Mouse (Mus musculus): ENCODE measurements at regions not wholly inside any gene's neighbourhood (a gene's known extent, or its start where the extent isn't known, plus 50 kb on each side); places are given as distances from the start of the nearest gene placed in this dataset.

DNA sequence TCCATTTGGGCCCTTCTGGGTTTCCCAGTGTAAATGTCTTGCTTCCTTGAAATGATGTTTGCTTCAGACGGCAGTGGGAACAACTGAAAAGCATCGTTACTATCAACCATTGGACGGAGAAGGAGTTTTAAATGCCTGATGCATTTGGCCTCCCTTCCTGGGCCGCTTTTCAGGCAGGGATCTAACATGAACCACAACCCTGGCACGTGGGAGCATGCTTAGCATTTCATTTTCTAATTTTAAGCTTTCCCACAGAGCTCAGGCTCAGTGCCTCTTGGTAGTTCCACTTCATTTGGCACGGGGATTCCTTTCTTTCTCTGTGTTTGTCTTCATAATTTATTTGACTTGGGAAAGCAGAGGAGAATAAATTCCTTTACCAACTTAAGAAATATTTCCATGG, 406.6 kb upstream of the Nbea start:
- DNase-seq (ENCODE audit: low read depth, low spot score) = no peak

DNA sequence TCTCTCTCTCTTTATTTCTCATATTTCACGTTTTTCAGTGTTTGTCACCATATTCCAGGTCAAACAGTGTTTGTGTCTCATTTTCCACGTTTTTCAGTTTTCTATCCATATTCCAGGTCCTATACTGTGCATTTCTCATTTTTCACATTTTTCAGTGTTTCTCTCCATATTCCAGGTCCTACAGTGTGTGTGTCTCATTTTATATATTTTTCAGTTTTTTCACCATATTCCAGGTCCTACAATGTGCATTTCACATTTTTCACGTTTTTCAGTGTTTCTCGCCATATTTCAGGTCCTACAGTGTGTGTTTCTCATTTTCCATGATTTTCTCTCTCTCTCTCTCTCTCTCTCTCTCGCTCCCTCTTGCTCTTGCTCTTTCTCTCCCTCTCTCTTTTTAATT, 391.9 kb upstream of the Nbea start:
- DNase-seq (ENCODE audit: low read depth, low spot score) = peak; percentile 6

DNA sequence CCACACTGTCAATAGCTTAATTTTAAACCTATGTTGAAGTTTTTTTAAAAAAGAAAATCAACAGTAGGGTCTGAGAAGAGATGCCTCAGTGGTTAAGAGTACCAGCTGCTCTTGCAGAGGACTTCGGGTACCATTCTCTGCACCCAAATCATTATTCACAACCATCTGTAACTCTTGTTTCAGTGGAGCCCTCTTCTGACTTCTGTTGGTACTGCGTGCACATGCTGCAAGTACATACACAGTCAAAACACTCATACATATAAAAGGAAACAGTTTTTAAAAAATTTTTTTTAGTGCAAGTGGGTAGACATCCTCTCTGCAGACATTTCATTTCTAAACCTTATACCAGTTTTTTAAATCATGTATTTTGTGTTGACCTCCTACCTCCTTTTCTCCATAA, 352.7 kb upstream of the Nbea start:
- peak; percentile 1 for DNase-seq (ENCODE audit: low read depth, low spot score)

DNA sequence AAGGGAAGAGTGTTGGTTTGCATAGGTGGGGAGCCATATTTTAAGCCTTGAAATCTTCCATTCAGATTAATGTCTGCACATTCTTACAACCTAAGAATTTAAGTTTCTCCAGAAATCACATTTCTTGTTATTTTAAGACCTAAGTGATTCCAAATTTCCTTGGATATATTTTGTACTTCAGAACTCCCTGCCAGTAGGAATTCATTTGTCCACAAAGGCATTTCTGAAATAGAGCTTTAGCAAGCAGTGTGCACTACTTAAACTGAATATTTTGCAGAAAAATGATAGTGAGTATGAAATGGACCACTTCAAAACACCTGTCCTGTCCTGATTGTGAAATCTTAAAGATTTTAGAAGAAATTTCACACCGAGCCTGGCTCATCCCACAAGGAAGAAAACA, 320.9 kb upstream of the Nbea start:
- DNase-seq (ENCODE audit: low read depth, low spot score) = no peak

DNA sequence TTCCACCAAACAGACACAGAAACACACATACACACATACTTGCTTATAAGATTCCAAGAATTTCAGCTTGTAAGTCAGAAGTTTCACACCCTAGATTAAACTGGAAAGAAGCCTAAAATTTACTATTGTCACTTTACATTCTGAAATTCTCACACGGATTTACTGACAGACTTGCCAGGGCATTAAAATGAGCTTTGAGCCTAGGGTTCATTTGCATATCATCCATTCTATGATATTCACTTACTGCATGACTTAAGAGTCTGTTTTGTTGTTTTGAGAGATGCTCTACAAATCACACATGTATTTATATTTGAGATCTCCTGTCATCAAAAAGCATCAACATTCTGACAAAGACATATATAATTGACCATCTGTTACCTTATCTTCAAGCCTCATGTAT, 315.8 kb upstream of the Nbea start:
- DNase-seq (ENCODE audit: low read depth, low spot score) = no peak

DNA sequence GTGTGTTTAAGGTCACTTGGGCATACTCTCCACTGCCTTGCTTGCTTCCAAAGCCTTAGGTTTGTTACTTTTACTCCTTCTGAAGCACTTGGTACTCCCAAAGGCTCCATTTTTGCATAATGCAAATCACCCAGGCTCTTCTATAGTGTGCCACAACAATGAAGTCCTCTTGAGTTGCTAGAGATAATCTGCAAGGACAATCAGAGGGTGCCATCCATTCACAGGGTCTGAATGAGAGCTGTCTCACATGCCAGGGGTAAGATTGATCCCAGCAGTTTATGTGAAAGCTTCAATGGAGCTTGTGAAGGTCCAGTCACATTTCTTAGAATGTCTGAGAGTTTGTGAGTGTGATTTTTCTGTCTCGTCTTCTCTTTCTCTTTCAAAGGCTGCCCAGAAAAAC, 310.4 kb upstream of the Nbea start:
- DNase-seq (ENCODE audit: low read depth, low spot score) = no peak

DNA sequence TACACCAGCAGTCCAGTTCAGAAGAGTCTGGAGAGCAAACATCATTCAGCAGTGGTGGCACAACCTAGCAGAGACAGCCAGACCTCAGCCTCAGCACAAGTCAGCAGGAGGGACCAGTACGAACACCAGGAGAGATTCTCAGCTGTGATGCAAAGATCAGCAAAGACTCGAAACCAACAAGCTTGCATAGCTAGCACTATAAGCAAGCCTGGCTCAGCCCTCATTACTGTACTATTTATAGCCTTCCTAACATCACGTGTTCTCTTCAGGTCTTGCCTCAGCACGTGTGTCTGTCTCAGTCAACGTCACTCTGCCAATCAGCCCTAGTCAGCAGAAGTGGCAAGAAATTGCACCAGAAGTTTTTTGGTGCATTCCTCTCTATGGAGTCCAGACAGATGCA, 305.7 kb upstream of the Nbea start:
- no peak for DNase-seq (ENCODE audit: low read depth, low spot score)

DNA sequence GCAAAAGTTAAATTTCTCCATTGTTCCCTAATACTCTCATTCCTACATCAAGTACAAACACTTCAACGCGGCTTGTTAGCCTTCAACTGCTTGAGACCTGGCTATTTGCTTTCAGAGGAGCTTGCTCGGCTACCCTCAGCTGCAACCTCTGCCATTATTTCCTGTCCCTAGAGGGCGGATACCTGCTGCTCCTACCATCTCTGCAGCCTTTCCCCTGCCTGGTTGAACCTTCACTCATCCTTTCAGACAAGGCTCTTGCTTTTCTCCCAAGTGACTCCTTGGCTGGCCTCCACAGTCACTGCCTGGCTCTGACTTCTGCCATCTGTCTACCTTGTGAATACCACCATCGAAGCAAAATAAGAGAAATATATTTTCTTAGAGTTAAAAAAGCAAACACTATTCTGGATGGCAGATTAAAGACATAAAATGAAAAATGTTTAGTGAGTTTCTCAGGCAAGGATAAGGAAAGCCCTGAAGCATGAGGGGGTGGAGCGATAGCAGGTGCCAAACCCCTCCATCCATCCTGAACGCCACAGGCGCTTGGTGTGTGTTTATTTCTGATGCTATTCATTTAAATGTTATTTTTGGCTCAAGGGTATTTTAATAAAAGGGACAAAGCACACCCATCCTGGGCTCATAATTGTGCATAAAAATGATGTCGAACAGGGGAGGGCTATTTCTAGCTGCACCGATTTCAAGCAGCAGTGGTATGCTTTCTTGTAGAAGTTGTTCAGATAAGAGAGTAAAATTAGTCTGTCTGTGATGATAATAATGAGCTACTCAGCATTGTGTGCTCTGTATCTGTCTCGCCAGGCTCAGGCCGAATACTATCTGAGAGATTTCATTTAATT, 302.3 kb upstream of the Nbea start:
- DNase-seq (ENCODE audit: low read depth, low spot score) = no peak

DNA sequence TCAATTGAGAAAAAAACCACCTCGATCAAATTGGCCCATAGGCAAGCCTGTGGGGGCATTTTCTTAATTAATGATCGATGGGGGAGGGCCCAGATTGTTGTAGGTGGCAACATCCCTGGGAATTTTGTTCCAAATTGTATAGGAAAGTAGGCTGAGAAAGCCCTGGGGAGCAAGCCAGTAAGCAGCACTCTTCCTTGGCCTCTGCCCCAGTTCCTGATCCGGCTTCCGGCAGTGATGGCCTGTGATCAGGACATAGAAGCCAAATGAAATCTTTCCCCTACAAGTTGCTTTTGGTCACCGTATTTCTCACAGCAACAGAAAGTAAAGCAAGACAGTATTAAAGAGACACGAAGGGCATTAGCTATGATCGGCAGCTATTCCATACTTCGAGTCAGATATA, 300.6 kb upstream of the Nbea start:
- DNase-seq (ENCODE audit: low read depth, low spot score) = no peak

DNA sequence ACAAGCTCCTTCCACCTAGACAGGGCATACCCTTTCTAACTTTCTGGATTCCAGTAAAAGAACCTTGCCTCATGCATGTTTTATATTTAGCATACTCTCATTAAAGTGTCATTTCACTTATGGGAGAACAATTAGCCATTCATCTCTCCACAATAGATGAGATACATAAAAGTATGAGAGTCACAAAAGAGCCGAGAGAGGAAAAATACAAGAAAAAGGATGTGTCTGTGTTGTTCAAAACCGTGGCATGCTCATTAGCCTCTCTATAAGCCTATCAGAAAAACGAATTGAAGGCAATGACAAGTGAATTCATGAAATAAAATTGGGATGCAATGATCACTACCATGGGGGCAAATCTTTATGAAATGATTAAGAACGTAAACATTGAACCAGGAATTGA, 299.9 kb upstream of the Nbea start:
- DNase-seq (ENCODE audit: low read depth, low spot score) = no peak

DNA sequence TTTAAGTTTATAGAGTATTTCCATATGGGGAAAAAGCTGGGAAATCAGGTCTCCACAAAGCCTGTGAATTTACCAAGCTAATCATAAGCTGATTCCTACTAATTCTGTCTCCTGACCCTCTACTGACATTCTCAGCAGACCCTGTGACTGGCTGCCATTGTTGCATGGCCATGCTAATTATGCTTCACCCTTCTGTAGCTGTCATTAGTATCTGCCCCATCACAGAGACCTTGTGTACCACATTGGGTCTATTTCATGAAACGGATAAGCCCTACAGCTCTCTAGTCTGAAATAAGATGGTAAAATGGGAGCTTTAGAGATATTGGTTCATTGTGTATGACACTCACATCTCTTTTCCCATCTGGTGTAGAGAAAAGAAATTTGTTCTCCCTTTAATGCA, 296.0 kb upstream of the Nbea start:
- no peak for DNase-seq (ENCODE audit: low read depth, low spot score)

DNA sequence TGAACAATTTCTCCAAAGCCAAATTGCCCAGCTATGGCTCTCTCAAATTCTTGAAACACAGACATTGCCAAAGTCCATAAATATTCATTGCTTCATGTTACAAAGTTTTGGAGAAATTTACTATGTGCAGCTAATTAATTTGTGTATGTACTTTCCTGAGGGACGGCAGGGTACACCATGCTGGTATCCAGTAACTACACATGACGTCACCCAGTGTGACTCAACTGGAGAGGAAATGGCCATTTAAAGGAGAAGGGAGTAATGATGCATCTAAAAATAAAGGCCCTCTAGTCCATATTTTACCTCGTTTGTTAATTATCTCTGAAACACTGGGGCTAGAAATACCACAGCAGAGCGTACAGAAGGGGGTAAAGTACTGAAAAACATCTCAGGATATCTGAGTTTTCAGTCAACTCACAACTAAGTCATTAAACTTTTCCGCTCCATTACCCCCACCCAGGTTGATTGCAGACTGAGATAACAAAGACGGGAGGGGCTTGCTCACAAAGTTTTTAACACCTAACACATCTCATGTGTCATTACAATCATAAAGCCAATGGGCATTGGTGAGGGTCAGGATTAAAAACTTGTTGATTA, 295.1 kb upstream of the Nbea start:
- no peak for DNase-seq (ENCODE audit: low read depth, low spot score)

DNA sequence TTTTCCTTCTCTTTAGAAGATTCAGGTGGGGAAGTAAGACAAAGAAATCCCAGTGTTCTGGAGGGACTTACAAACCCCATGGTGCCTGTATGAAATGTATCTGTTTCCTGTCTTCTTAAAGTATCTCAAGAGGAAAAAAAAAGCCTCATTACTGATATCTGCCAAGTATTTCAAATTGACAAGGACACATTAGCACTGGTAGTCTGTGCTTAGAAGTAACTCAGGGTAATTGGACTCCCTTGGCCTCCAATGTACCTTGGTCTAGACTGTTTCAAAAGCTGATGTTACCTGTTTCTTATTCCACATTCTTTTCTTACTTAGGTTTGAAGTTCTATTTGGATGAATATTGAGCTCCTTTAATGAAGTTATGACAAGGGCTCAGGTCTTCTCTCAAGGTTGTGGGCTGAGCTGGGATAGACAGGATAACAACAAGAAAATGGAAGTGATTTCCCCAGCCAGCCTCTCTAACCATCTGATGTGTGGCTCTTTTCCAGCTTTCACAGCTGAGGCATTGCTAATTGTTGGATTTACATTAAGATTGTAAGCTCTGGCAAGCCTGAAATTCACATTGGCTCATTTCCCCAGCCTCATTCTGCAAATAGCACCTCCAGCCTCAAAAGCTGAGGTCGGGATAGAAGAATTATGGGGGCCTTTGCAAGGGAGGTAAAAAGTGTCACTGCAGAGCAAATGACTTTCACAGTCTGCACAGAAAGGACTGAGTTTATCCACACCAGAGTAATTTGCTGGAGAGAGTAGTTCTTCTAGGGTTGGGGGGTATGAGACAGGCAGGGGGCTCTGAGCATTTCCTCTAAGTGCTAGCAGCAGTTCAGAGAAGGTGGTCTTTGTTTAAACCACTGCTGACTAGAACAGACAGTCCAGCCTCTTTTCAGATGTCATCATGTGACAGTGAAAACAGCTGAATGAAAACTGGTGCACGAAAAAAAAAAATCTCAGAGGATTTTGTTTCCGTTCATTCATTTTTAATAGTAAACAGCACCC, 292.3 kb upstream of the Nbea start:
- no peak for DNase-seq (ENCODE audit: low read depth, low spot score)

DNA sequence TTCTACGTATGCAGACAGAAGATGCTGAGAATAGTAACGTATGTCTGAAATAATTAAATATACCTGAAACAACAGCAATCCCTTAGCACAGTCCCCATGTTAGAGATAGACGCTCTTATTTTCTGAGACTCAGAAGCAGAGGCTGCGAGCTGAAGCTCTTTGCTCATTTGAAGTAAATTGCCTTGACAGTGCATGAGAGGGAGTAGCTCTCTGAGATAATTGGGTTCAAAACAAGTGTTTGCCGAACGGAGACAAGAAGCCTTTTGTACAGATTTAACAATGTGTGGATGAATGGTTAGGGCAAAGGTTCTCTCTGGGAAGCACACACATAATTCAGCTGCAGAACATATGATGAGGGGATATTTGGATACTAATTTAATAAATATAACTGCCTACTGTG, 289.1 kb upstream of the Nbea start:
- DNase-seq (ENCODE audit: low read depth, low spot score) = no peak

DNA sequence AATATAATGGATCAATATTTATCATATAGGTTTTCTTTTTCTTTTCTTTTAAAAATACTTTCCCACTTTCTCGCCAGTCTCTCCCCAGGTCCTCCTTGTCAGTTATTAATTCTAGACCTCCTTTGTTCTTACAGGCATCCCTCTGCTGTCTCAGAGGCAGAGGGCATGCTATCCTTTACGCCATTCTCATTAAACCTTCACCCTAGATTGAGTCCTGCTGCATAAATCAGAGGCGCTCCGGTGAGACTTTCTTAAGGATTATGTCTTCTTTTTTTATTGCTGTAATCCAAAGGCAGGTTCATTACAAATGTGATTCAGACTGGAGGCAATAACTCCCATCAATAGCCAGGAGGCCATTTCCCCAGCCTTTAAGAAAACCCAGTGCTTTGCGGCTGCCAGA, 288.3 kb upstream of the Nbea start:
- DNase-seq (ENCODE audit: low read depth, low spot score) = no peak

DNA sequence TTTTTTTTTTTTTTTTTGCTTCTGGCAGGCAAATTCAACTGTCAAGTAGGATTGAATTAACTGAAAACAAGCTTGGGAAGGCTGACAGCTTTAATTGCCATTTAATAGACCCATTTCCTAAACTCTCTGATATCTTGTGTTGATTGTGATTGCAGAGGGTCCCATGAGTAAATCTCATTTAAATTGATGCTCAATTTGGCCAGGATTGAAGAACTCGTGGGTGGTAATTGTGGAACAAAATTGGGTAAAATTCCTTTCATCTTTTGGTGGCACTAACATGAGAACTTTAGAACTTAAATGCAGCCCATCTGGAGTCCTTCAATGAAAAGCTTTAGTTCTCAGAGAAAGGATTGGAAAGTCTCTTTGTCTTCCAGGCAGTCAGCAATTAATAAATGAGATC, 287.7 kb upstream of the Nbea start:
- no peak for DNase-seq (ENCODE audit: low read depth, low spot score)

DNA sequence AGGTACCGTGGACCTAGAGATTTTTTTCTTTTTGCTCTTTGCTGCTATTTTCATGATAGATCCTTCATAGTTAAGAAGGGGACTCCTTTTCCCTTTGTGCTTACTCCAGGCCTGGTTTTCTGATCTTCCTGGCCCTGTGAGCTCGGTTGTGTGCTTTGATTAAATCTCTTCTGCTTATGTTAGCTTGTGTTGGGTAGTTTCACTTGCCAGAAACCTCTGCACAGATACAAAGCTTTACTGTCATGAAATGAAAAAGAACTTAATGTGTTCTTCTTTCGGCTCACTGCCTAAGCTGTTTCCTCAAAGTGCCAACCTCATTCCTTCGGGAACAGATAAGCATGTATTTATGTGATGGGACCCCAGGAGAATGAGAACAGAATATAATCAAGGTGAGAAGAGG, 274.1 kb upstream of the Nbea start:
- DNase-seq (ENCODE audit: low read depth, low spot score) = no peak

DNA sequence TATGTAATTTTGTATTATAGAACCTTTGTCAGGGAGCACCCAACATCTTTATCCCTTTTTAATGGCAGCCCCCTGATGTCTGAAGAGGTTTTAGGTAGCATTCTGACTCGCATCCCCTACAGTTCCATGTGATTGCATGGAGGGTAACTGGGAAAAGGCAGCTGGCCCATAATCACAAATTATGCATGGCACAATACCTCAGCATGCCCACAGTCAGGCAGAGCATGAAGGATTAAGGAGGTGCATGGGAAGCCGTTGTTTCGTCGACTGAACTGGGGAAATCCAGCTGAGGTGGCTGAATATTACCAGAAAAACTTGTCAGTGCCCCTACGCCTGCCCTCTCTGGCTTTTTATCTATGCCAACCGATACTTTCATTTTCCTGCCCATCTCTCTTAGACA, 272.8 kb upstream of the Nbea start:
- no peak for DNase-seq (ENCODE audit: low read depth, low spot score)

DNA sequence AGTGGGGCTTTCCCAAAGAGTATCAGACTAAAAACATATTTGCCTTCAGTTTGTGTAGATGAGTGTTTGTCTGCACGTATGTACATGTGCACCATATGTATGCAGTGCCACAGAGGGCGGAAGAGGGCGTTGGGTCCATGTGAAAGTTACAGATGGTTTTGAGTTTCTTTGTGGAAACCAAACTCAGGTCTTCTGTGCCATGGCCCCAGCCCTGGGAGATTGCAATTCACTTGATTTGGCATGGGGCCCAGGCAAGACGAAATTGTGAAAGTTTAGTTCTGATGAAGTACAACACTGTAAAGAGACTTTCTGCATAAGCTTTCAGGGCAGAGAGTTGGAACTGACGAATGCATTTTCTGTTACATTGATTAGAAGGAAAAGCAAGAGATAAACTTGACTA, 255.4 kb upstream of the Nbea start:
- DNase-seq (ENCODE audit: low read depth, low spot score) = no peak

DNA sequence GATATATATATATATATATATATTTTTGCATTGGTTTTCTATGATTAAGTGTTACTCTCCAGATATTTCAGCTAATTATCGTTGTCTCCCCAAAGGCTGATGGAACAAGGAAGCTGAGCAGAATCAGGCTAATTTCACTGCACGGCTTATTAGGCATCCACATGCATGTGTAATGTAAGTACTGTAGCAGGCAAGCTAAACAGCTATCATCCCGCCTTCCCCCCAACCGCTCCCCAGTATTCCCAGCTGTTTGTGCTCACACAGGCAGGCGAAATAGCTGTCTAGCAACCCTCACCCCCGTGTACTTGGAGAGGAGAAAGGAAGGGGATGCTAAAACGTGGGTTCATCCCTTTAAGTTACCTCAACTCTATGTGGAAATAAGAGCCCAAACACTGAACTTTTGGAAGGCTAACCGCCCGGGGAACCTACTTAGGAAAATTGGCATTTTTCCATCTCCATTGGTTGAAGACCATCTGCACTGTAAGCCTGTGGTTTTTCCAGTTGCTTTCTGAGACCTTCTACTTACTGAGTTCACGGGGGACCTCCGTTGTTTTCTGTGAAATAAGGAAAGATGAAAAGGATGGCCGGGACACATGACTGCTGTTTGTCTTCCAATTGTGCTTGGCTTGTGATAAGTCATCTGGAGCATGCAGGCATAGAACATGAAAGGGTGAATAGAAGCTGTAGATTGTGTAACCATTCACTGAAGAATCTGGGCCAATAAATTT, 254.7 kb upstream of the Nbea start:
- no peak for DNase-seq (ENCODE audit: low read depth, low spot score)

DNA sequence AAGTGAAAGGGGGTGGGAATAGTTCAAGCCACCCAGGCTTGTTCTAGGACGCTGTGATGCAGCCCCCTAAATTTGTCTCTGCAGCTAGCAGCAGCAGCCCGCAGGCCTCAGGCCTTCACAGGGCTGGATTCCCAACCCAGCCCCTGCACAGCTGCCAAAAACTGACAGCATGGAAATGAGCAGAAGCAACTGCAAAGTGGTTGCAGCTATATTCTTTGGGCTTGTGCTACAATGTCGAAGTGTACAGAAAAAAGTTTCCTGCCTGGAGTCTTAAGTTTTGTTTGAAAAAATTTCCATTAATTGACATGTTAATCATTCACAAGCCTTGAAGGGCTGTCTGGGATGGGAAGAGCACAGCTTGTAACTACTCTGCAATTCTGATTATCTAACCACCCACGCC, 253.6 kb upstream of the Nbea start:
- no peak for DNase-seq (ENCODE audit: low read depth, low spot score)

DNA sequence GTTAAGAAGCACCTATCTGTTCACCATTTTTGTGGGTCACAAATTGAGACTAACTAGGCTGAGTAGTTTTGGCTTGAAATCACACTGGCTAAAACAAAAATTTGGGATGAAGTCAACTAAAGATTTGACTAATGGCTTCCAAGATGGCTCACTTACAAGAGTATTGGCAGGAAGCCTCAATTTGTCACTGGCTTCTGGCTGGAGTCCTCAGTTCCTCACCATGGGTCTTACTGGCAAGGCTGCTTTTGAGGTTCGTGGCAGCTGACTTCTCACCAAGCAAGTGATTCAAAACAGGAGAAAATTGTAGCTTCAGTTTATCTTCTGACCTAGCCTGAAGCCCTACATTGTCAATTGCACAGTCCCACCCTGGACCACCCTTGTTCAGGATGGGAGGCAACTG, 250.0 kb upstream of the Nbea start:
- no peak for DNase-seq (ENCODE audit: low read depth, low spot score)
